Mouse (Mus musculus) cerebellum, adult 11-12 months (tissue): ENCODE results near the gene Ufl1.
"Not testable (repeated sequence)": the region's sequence is repeated elsewhere in the genome, so short reads cannot be mapped to it uniquely, and the experiment has no call there.

Experiments used
- DNase-seq: peaks from one replicate; pipeline ENCODE4 v3.0.0; 2022

Gene Ufl1

GRCm38 (mm10) chr4:25281671-25282038 lies at the start of gene Ufl1:
Ufl1 (minus strand) TSS chr4:25281821.
- peak; percentile 95 for DNase-seq

DNA sequence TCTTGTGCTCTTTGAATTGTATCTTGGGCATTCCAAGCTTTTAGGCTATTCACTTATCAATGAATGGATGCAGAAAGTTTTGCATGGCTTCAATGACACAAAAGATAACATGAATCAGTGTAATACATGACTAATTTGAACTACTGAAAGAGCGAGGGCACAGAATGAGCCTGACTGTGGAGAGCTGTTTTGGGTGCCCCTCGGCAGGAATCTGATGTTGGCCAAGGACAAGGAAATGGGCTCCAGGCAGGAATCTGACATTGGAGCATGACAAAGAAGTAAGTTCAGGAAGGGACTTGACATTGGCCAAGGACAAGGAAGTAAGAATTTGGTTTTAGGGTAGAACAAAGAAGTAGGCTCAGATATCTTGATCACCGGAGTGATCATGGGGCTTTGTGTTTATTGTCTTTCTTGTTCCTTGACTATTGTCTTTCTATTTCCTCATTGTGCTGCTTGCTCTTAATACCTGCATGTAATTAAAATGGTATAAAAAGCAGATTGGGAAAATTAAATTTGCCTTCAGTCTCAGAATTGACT lies 44.1 kb upstream of the Ufl1 start:
- DNase-seq, result no peak

DNA sequence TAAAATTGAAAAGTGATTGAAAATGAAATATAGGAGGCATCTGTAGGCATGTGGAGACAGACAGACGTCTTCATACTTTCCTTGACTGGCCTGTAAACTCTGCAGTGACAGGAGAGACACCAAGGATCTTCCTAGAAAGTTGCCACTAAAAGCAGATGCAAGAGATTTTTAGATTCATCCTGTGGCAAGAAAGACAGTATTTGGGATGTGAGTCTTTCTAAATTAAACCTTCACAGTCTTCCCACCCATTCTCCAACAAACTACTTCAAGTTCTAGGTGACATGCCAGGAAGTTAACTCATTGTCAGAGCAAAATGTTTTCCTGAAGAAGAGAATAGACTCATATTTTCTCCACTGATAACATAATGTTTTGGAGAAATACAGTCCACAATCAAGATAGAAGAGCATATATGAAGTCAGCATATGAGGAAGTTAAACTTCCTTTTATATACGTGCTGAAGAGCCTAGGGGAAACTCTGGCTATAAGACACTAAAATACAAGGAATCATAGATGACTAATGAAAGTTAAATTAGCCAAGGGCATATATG lies 41.1 kb upstream of the Ufl1 start:
- DNase-seq, result no peak

- DNase-seq, result no peak
Observed at GRCm38 (mm10) chr4:25313767-25314166, 32.1 kb upstream of the Ufl1 start.

- not testable (repeated sequence) for DNase-seq
Observed at GRCm38 (mm10) chr4:25285002-25285401, 3.4 kb upstream of the Ufl1 start.

DNA sequence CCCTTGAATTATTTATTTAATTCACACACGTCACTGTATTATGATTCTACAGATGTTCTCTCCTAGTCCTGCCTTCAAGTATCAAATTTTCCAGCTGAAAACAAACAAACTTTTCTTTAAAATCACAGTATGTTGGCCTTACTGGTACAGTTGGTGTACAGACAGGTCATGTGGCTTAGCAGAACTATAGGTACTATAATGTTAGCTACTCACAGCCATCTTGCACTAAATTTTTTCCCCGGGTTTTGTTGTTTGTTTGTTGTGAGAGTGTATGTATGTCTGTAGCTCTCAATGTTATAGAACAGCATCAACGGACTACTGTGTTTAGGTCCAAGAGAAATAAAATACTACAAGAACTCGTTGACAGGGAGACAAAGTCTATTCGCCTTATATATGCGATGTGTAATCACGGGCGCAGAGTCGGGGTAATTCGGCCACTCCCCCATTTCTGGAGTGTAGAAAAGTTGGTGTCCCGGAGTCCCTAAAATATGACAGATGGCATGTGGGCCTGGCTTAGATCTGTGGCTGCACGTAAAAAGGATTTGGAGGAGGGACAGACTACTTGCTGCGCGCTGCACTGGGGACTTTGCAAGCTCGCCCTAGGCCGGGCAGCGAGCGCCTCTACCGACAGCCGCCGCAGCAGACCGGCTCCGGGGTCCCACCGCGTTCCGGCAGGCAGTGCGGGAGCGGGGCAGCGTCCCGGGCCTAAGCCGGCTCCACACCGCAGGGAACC lies 517 bp downstream of the Ufl1 start:
- no peak for DNase-seq

DNA sequence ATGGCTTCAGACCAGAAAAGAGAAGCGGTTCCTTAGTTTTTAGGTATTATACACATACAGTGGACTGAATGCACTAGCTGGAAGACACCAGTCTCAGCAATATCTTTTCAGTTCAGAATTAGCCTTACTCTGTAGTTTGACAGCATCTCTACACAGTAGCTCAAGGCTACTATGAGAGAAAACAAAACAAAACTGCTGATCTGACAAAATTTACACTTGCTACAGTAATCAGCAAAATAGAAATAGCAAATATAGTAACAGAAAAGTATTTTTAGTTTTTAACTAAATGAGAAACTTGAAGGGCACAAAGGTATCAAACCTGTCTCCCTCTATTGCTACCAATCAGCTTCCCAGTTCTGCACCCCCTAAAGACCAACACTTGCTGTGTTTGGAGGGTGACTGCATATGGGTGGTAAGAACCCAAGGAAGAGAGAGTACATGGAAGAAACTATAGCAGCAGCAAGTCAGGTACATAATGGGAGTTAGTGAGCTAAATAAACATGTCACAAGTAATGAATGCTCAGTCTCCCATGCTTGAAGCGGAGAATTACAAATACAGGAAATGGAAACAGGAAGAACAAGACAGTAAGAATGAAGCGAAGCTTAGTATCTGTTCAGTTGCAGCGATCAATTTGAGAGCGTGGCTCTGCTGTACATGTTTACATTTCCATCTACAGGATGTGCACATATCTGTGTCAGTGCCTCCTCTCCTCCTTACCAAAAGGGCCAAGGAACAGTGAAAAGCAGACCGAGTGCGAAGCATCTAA lies 8.6 kb downstream of the Ufl1 start:
- DNase-seq, result no peak

GRCm38 (mm10) chr4:25271926-25272325 lies 9.7 kb downstream of the Ufl1 start:
- DNase-seq, result no peak

DNA sequence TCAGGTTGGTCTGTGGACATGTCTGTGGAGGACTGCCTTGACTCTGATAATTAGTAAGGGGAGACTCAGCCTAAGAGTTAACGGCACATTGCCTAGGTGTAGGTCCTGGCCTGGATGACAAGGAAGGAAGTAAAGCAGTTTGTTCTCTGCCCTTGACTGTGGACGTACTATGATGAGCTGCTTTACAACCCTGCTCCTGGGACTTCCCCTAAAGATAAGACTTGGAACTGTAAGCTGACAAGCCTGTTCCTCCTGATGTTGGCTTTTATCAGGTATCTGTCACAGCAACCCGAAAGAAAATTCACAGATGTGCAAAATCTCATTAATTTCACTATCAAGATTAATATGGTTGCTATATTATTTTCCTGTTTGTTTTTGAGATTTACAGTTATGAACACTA lies 14.5 kb downstream of the Ufl1 start:
- no peak for DNase-seq

- no peak for DNase-seq
Observed at GRCm38 (mm10) chr4:25257822-25258398, 23.7 kb downstream of the Ufl1 start.

DNA sequence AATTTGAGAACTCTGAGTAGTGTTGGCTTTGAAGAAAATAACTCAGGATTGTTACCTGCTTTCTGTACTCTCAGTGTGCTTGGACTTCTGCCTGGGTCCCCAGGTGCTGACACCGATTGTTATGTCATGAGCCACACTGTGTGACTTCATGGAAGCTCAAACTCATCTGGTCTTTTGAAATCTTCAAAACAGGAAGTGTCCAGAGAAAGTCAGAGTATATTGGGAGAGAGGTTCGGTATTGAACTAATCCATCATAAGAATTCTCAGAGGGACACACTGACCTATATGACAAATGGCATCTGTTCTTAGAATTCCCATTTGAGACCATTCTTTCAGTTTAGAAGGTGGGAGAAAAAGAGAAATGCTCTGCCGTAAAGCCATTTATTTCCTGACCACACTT lies 38.8 kb downstream of the Ufl1 start, which contains the start of gene Fhl5:
Gene Fhl5, minus strand, starts transcription at position 101 of the 400 bp plus-strand sequence.
- DNase-seq, result no peak

- not testable (repeated sequence) for DNase-seq
Observed at GRCm38 (mm10) chr4:25235663-25236062, 46.0 kb downstream of the Ufl1 start.

DNA sequence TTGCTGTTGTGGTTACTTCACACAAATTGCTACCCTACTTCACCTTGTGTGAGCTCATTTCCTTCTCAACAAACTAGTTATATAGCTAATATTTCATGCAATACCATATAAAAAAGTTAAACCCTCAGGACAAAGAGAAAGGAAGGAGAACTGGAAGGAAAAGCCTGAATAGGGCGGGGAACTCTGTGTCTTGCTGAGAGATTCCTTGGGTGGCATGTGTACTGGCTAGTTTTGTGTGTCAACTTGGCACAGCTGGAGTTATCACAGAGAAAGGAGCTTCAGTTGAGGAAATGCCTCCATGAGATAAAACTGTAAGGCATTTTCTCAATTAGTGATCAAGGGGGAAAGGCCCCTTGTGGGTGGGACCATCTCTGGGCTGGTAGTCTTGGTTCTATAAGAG lies 47.9 kb downstream of the Ufl1 start:
- DNase-seq, result not testable (repeated sequence)

GRCm38 (mm10) chr4:25232546-25232945 lies 49.1 kb downstream of the Ufl1 start:
- no peak for DNase-seq

- no peak for DNase-seq
Observed at GRCm38 (mm10) chr4:25227527-25227926, 54.1 kb downstream of the Ufl1 start.

- DNase-seq, result no peak
Observed at GRCm38 (mm10) chr4:25221927-25222326, 59.7 kb downstream of the Ufl1 start.

DNA sequence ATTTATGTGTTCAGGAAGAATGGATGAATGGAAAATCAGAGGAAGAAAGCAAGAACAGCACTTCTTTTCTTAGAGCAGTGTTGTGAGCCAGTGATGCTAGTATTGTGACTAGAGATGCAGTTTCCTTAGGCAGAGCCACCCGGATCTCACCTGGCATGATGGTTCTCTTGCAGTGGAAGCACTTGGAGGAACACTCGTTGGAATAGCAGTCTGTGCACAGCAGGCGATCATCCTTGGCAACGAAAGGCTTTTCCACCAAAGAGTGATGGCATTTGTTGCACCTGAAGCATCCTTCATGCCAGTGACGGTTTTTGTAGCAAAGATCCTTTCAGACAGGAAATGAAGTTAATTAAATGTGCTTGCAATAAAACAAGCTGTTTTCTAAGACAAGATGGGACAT lies 68.2 kb downstream of the Ufl1 start:
- DNase-seq, result peak; percentile 6

DNA sequence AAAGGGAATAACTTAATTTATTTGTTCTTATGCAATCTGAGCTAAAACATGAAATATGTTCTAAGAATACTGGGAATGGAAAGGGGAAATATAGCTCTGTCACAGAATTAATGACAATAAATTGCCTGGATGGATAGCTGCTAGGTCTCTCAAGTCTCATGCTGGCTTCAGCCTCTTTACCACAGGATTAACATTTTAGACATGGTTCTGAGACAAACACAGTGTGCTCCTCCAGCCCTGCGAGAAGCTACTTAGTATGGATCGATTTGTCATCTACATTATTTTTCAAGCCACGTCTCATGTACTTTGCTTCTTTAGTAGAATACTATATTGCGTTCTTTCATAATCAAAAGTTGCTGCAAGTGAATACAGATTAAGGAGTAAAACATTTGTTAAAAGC lies 75.5 kb downstream of the Ufl1 start:
- no peak for DNase-seq
